Mouse (Mus musculus) skeletal muscle tissue, adult 2 months (tissue): ENCODE results near the gene Adcy3.

Experiments used
- DNase-seq: peaks from one replicate; pipeline ENCODE4 v3.0.0-alpha.2; 2012; ENCODE audit warnings: low read depth, low spot score

Gene Adcy3

GRCm38 (mm10) chr12:4180507-4180906, 47.6 kb downstream of the Adcy3 start:
- DNase-seq, result no peak

GRCm38 (mm10) chr12:4184648-4185047, 51.7 kb downstream of the Adcy3 start:
- DNase-seq, result no peak

DNA sequence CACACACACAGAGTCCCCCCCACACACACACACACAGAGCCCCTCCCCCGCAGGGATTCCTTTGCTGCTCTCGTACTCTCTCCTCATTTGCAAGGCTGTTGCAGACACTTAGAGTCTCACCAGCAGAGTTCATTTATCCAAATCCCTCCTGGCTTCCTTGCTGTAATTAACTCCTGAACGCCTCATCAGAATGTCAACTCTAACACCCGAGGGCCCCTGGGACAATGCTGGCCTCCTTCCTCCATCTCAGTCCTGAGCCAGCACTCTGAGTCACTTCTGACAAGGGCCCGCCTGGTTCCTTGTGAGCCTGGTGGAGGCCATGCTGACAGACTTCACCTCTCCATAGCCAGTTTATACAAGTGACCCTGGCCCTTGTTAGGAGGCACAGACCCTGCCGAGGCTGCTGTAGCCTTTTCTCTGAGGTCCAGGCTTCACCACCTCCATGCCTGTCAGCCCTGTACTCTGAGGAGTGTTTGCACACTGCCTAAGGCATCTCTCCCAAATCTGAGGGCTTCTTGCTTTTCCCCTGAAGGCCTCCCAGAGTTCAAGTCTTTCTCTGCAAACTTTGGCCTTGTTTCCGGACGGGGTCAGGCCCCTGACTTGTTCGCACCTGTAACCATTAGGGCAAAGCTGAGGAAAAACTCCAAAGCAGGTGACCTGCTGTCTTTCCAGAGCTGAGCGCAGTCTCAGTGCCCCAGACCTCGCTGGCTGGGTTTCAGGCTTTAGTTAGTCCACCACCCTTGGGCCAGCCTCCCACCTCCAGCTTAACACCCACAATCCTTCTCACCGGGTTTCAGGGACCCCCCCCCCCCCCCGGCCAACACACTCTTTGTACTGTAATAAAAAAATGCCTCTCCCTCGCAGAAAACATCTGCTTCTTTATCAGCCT, 55.5 kb downstream of the Adcy3 start:
- DNase-seq, result peak; percentile 45

- no peak for DNase-seq
Observed at GRCm38 (mm10) chr12:4189060-4189447, 56.2 kb downstream of the Adcy3 start.

DNA sequence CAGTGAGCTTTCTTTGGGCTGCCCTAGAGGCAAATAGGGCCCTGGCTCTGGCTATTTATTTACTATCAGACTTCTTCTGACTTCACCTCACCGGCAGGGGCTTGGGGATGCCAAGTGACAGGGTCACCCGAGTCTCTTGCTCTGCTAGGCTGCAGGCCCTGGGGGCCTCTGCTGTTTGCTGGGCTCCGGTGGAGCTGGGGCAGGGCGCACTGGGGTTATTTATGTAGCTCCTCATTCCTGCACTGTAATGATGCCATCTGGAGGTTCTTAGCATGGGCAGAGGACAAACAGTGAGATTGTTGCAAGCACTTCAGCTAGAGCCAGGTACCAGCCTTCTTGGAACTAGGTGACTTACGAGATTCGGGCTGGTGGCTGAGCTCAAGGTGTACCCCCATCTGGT, 59.6 kb downstream of the Adcy3 start:
- no peak for DNase-seq

- no peak for DNase-seq
Observed at GRCm38 (mm10) chr12:4193025-4193740, 60.3 kb downstream of the Adcy3 start.

GRCm38 (mm10) chr12:4194643-4195042, 61.7 kb downstream of the Adcy3 start:
- no peak for DNase-seq

DNA sequence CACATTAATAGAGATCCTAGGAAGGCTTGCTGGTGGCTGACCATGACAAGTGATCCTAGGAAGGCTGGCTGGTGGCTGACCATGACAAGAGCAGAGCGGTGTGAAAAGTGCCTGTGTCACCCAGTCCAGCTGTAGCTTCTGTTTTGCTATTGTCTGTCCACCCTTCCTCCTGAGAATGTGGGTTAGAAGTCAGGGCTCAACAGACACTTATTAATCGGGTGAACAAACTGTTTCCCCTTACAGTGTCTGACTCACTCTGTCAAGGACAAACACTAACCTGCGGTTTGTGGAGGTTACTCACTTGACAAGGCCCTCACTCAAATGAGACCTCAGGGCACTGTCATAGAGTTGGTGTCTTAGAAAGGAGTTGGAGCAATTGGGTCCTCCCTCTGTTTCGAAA, 65.8 kb downstream of the Adcy3 start:
- DNase-seq, result no peak

DNA sequence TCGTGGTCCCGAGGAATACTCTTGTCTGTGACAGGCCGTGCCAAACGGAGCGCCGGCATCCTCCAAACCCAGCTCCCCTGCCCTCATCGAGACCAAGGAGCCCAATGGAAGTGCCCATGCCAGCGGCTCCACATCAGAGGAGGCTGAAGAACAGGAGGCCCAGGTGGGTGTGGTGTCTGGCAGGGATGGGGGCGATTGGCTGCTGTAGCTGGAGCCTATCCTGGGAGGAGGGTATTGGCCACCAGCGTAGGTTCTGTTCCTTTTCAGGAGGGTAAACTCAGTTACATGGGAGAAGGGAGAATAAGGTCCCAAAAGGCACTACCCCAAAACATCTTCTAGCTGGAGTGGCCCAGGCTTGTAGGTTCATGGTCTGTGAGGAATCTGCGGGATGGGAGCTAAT, 66.4 kb downstream of the Adcy3 start:
- no peak for DNase-seq

DNA sequence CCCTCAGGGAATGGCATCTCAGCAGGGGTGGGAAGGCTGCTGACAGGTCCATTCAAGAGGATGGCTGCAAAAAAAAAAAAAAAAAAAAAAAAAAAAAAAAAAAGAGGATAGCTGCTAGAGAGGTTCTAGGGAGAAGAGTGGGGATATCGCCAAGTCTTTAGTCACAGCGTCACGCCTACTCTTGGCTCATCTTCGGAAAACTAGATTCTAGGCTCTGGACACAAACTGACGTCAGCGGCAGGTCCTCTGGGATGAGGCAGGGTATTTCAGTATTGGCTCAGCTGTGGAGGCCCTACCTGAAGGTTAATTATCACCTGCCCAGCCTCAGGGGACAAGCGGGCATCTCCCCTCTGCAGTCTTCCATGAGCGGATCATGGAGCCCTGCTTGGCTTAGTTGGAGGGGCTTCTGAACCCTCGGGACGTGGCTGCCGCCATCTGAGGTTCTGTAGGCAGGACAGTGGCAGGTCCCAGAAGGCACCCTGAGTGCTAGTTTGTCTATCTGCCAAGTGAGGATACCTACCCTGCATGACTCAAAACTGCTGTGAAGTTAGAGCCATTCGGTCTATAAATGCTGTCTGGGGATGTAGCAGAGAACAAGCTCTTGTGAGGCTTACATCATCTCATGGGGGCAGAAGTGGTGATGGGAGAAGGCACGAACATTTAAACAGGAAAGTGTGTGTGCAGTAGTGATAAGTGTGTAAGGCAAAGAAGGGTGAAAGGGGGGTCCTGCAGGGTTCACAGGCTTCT, 68.7 kb downstream of the Adcy3 start:
- peak; percentile 69 for DNase-seq

- DNase-seq, result no peak
Observed at GRCm38 (mm10) chr12:4202206-4202605, 69.3 kb downstream of the Adcy3 start.

- no peak for DNase-seq
Observed at GRCm38 (mm10) chr12:4206106-4206505, 73.2 kb downstream of the Adcy3 start.

GRCm38 (mm10) chr12:4208405-4209133, 75.7 kb downstream of the Adcy3 start:
- DNase-seq, result peak; percentile 30

DNA sequence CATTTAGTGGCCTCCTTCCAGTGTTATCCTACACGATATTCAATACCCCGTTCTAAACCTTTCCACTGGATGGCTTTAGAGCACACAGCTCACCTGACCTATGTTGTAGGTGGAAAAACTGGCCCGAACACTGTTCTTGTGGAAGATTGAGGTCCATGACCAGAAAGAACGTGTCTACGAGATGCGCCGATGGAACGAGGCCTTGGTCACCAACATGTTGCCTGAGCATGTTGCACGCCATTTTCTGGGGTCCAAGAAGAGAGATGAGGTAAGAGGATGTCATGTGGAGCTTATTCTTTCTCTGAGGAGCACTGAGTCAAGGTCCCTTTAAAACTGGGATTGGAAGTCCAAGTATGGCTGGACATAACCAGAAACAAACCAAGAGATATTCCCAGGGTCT, 76.3 kb downstream of the Adcy3 start:
- no peak for DNase-seq

- peak; percentile 34 for DNase-seq
Observed at GRCm38 (mm10) chr12:4211174-4211573, 78.3 kb downstream of the Adcy3 start.

GRCm38 (mm10) chr12:4212908-4213307, 80.0 kb downstream of the Adcy3 start:
- no peak for DNase-seq

- DNase-seq, result no peak
Observed at GRCm38 (mm10) chr12:4230156-4230555, 97.3 kb downstream of the Adcy3 start.

DNA sequence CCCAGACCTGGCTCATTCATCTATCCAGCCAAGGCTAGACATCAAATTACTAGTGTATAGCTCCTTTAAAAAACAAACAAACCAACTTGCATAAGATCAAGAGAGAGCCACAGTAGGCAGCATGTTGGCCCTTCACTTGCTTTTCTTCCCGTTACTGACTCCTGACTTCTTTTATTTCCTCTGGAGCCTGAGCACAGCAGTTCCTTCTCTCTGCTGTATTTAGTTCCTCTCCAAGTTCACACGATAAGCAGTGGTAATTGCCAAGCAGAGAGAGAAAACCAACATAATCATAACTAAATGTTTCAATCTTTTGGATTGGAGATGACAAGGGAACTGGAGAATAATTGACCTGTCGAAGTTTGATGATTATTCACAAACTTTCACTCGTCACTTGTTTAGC, 99.9 kb downstream of the Adcy3 start:
- no peak for DNase-seq

DNA sequence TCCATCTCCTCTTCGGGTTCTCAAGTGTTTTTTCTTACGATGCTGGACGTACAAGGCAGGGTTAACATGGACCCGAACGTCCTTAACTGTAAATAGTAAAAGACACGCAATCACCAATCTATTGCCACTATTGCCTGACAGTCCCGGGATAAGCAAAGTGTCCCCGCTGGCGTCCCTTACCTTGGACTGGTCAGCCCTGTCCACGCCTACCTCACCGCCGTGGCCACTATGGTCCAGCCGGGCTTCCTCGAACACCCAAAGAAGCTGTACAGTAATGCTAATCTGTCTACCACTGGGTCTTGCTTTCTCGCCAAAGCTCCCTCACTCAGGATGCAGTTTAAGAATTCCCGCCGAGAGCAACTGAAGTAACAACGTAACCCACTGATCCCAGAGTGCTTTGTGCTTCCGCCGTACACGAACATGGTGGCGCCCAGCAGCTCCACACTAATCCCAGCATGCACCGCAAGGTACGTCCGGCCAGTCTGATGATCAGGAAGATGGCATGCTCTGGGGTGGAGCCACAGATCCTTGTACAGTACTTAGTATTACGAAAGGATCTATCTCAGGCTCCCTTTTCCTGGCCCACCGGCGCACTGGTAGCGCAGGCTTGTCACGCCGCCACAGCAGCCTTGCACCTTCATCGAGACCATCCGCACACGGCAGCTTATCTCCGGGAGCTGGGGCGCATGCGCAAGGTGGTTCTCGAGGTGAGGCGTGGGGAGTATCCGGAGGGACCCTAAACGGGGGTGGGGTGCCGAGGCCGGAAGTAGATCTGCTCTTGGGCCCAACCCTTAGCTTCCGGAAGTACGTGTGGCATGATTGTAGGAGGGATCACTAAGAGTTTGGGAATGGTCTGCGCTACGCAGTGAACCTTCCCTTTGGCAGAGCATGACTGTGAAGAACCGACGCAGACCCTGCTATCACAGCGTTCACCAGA, 100.9 kb downstream of the Adcy3 start, which contains the start of the genes Ptrhd1 and Cenpo:
Gene Ptrhd1, plus strand, starts transcription at position 456 of the 937 bp plus-strand sequence.
Gene Cenpo, minus strand, starts transcription at position 723 of the 937 bp plus-strand sequence.
- DNase-seq, result peak; percentile 96

GRCm38 (mm10) chr12:4237481-4237880, 104.6 kb downstream of the Adcy3 start:
- no peak for DNase-seq
